Mouse (Mus musculus) liver, embryonic 14 days (tissue): ENCODE data around the gene Glod5. TPM values are rescaled to one million over a fixed set of nuclear protein-coding genes. Genes with fewer than 3 reads are reported as not detected.

Experiments
- polyA plus RNA-seq: library from polyadenylated mRNA; depleted of rRNA; stranded (reverse); fragments of >200 nt; gene quantifications from 2 replicates; pipeline ENCODE4 v1.2.3, GENCODE M21; 2012; rRNA removed

Glod5 gene
- polyA plus RNA-seq: 0.09 TPM in 1 of 2 replicates, not detected in the other

GRCm38 (mm10) chrX:8018286-8018685, at the start of gene Glod5:
Glod5 (minus strand) TSS chrX:8018492.

DNA sequence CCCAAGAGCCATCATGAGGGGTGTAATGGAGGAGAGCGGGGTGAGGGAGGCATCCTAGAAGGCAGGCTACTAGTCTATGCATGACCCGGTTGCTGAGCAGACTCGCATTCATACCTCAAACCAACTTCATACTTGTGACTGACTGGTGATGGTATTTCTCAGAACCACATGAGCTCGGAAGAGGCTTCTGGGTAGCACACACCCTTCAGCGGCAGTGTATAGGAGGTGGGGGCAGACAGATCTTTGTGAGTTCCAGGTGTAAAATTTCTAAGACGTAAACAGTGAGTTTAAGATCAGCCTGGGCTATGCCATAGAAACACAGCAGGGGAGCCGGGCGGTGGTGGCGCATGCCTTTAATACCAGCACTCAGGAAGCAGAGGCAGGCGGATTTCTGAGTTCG, 40.4 kb downstream of the Glod5 start, which contains the start of gene Gata1:
Gene Gata1, minus strand, starts transcription at position 180 of the 400 bp plus-strand sequence.

Other genes with a start within 250 kb of the Glod5 start
- 30.3 and 32.3 TPM in 2 replicates for gene Gripap1, start 228.7 kb downstream of the Glod5 start, polyA plus RNA-seq
- gene Kcnd1, start 196.2 kb downstream of the Glod5 start, polyA plus RNA-seq: 0.31 and 0.43 TPM in 2 replicates
- 24.6 and 36.1 TPM in 2 replicates for gene Otud5, start 177.1 kb downstream of the Glod5 start, polyA plus RNA-seq
- 2.7 and 3.1 TPM in 2 replicates for gene Pim2, start 140.2 kb downstream of the Glod5 start, polyA plus RNA-seq
- 12.3 and 14.3 TPM in 2 replicates for gene Slc35a2, start 134.5 kb downstream of the Glod5 start, polyA plus RNA-seq
- 48.7 and 50.7 TPM in 2 replicates for gene Pqbp1, start 119.2 kb downstream of the Glod5 start, polyA plus RNA-seq
- 17.0 and 19.4 TPM in 2 replicates for gene Timm17b, start 119.1 kb downstream of the Glod5 start, polyA plus RNA-seq
- not detected in 2 replicates for gene Gm10491, start 110.7 kb downstream of the Glod5 start, polyA plus RNA-seq
- gene Gm10490, start 109.0 kb downstream of the Glod5 start, polyA plus RNA-seq: not detected in 2 replicates
- 0.01 and 0.02 TPM in 2 replicates for gene Pcsk1n, start 98.7 kb downstream of the Glod5 start, polyA plus RNA-seq
- not detected in 2 replicates for gene Eras, start 89.9 kb downstream of the Glod5 start, polyA plus RNA-seq
- 10.6 and 11.4 TPM in 2 replicates for gene Hdac6, start 70.6 kb downstream of the Glod5 start, polyA plus RNA-seq
- 97.0 and 119 TPM in 2 replicates for gene Gata1, start 40.4 kb downstream of the Glod5 start, polyA plus RNA-seq
- gene Suv39h1, start 56.3 kb upstream of the Glod5 start, polyA plus RNA-seq: 27.8 and 33.8 TPM in 2 replicates
- 9.5 and 11.2 TPM in 2 replicates for gene Was, start 72.0 kb upstream of the Glod5 start, polyA plus RNA-seq
- 14.9 and 16.9 TPM in 2 replicates for gene Wdr13, start 114.4 kb upstream of the Glod5 start, polyA plus RNA-seq
- gene Rbm3, start 127.4 kb upstream of the Glod5 start, polyA plus RNA-seq: 241 and 293 TPM in 2 replicates
- gene Tbc1d25, start 157.7 kb upstream of the Glod5 start, polyA plus RNA-seq: 4.2 and 5.1 TPM in 2 replicates
- 24.0 and 26.6 TPM in 2 replicates for gene Ebp, start 175.0 kb upstream of the Glod5 start, polyA plus RNA-seq
- gene Porcn, start 188.0 kb upstream of the Glod5 start, polyA plus RNA-seq: 1.1 TPM in 2 replicates
- gene Ftsj1, start 233.9 kb upstream of the Glod5 start, polyA plus RNA-seq: 21.8 and 26.1 TPM in 2 replicates